Mouse (Mus musculus): Measurements from ENCODE around the gene Olfr829. TPM values are rescaled to one million over a fixed set of nuclear protein-coding genes. Genes with fewer than 3 reads are reported as not detected.
"Not testable (repeated sequence)": the region's sequence is repeated elsewhere in the genome, so short reads cannot be mapped to it uniquely, and the experiment has no call there.

The Olfr829 gene
- not detected in 2 replicates for polyA plus RNA-seq (2015; fragmentation: Nextera tagmentation; extraction: Ambion mirVana)

DNA sequence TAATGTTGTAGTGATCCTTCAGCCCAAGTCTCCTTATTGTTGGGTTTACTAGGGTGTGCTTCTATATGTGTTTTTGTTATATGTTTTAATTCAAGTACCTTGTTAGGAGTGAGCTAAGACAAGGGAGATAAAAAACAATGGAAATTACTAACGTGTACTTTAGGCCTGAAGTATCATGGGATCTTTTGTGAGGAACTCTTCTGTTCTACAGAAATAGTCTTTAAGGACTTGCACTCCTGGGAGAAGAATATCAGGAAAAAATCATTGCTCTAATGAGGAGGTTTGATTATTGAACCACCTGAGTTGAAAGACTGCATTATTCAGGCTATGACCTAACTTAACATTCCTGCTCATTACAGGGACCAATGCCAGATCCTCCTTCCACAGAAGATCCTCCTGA, at the start of gene Olfr829:
Gene Olfr829 (plus strand): TSS at position 301 of the 400 bp plus-strand sequence.
- H3K4me3 ChIP-seq = no peak within 1 kb of the TSS
- H3K4me2 ChIP-seq = no peak within 1 kb of the TSS
- 76% methylated on average over 1 of the region's 1 CpGs for WGBS
- no peak for ATAC-seq (ENCODE audit: low read depth)
- H3K9me3 ChIP-seq = no peaks in the 10 kb centered on the region
- H3K4me1 ChIP-seq (replicated peaks) = no peaks in the 10 kb centered on the region
- no peak within 1 kb of the TSS for H3K27ac ChIP-seq (replicated peaks)
- no peaks in the 10 kb centered on the region for H3K27me3 ChIP-seq
- no peak within 1 kb of the TSS for H3K9ac ChIP-seq
- no peaks in the 10 kb centered on the region for H3K36me3 ChIP-seq

- H3K9ac ChIP-seq = no peak within 1 kb of the TSS
- no peak within 1 kb of the TSS for H3K4me3 ChIP-seq
- H3K4me2 ChIP-seq = no peak within 1 kb of the TSS
- no peak within 1 kb of the TSS for H3K27ac ChIP-seq (replicated peaks)
- no peak for ATAC-seq (ENCODE audit: low read depth)
- no peaks in the 10 kb centered on the region for H3K4me1 ChIP-seq (replicated peaks)
- no peaks in the 10 kb centered on the region for H3K27me3 ChIP-seq
- 0 out of 2 replicates have a peak, but pooled peaks cover 4% of the 10 kb centered on the region for H3K9me3 ChIP-seq
- H3K36me3 ChIP-seq = no peaks in the 10 kb centered on the region
Measured at GRCm38 (mm10) chr9:18819426-18819825, 35.3 kb upstream of the Olfr829 start, which contains the start of gene Olfr828. TSS of gene Olfr828 (minus strand) at chr9:18819526.

GRCm38 (mm10) chr9:18874393-18874792, 19.7 kb downstream of the Olfr829 start, which contains the start of gene Olfr830:
TSS of gene Olfr830 (plus strand) at chr9:18874693.
- Histone ChIP-seq H3K9ac (no peak within 1 kb of the TSS), H3K27ac (replicated peaks) (no peak within 1 kb of the TSS), H3K9me3 (no peaks in the 10 kb centered on the region), H3K36me3 (no peaks in the 10 kb centered on the region), H3K4me2 (no peak within 1 kb of the TSS), H3K27me3 (no peaks in the 10 kb centered on the region), H3K4me3 (no peak within 1 kb of the TSS), H3K4me1 (replicated peaks) (no peaks in the 10 kb centered on the region)
- ATAC-seq (ENCODE audit: low read depth) = no peak

DNA sequence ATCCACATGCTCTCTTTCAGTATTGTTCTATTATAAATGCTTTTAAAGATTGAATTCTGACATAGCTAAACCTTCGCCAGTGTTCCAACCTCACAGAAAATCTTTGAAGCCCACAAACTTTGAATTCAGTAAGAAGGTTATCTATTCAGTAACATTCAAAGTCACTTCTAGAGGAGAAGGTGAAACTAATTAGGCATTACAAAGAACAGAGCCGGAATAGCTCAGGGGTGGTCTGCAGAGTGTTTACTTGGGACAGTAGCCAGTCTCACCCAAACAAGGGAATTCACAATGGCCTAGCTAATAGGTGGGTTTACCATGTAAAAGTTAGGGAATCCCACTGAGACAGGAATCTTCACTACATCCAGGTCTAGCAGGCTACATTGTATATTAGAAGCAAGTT, 53.0 kb downstream of the Olfr829 start:
- not testable (repeated sequence) for H3K4me2 ChIP-seq; H3K27me3 ChIP-seq; H3K4me3 ChIP-seq; ATAC-seq (ENCODE audit: low read depth); H3K9me3 ChIP-seq; H3K9ac ChIP-seq; H3K27ac ChIP-seq (replicated peaks); H3K36me3 ChIP-seq; H3K4me1 ChIP-seq (replicated peaks)
- 66% methylated on average over 2 of the region's 2 CpGs for WGBS

Other genes with a start within 250 kb of the Olfr829 start
- not detected in 2 replicates for gene Muc16, start 180.4 kb upstream of the Olfr829 start, polyA plus RNA-seq (2015; fragmentation: Nextera tagmentation; extraction: Ambion mirVana)
- gene Olfr24, start 90.9 kb upstream of the Olfr829 start, polyA plus RNA-seq (2015; fragmentation: Nextera tagmentation; extraction: Ambion mirVana) = not detected in 2 replicates
- not detected in 2 replicates for gene Olfr828, start 35.4 kb upstream of the Olfr829 start, polyA plus RNA-seq (2015; fragmentation: Nextera tagmentation; extraction: Ambion mirVana)
- not detected in 2 replicates for gene Olfr830, start 19.8 kb downstream of the Olfr829 start, polyA plus RNA-seq (2015; fragmentation: Nextera tagmentation; extraction: Ambion mirVana)
- not detected in 2 replicates for gene Olfr832, start 82.2 kb downstream of the Olfr829 start, polyA plus RNA-seq (2015; fragmentation: Nextera tagmentation; extraction: Ambion mirVana)
- gene Olfr834, start 133.1 kb downstream of the Olfr829 start, polyA plus RNA-seq (2015; fragmentation: Nextera tagmentation; extraction: Ambion mirVana) = not detected in 2 replicates
- gene Olfr835, start 177.8 kb downstream of the Olfr829 start, polyA plus RNA-seq (2015; fragmentation: Nextera tagmentation; extraction: Ambion mirVana) = not detected in 2 replicates